Mouse (Mus musculus) intestine, postnatal 0 days (tissue): ENCODE data around the gene Rad51b. TPM values are rescaled to one million over a fixed set of nuclear protein-coding genes. Genes with fewer than 3 reads are reported as not detected.

Source experiments
- ATAC-seq: fragments of 200-750 bp; cut with Nextera tagmentation; 2 replicates; pipeline ENCODE4 v1.8.0; 2017; ENCODE audit warnings: mild to moderate bottlenecking, moderate TSS enrichment, moderate library complexity
- H3K27ac ChIP-seq: fragments of 300-500 bp; sonication (generic); 2 replicates; pipeline ENCODE4 v1.5.1; 2014; ENCODE audit warnings: mild to moderate bottlenecking, low read depth, low read length, moderate library complexity
- H3K27me3 ChIP-seq: fragments of 300-500 bp; sonication (generic); replicated peaks from 2 replicates; pipeline ENCODE4 v1.6.1; 2014; ENCODE audit warnings: low read length, mixed read lengths; ENCODE audit not compliant: control insufficient read depth, insufficient read depth
- H3K36me3 ChIP-seq: fragments of 300-500 bp; sonication (generic); 2 replicates; pipeline ENCODE4 v1.6.1; 2014; ENCODE audit warnings: mild to moderate bottlenecking, moderate library complexity; ENCODE audit not compliant: control insufficient read depth, insufficient read depth
- H3K4me1 ChIP-seq: fragments of 300-500 bp; sonication (generic); replicated peaks from 2 replicates; pipeline ENCODE4 v1.6.1; 2014; ENCODE audit warnings: antibody characterized with exemption, low read length, mixed read lengths; ENCODE audit not compliant: control insufficient read depth, insufficient read depth
- H3K4me2 ChIP-seq: fragments of 300-500 bp; sonication (generic); replicated peaks from 2 replicates; pipeline ENCODE4 v1.6.1; 2014; ENCODE audit warnings: low read depth, mild to moderate bottlenecking, moderate library complexity
- H3K4me3 ChIP-seq: fragments of 300-500 bp; sonication (generic); 2 replicates; pipeline ENCODE4 v1.5.1; 2014; ENCODE audit warnings: low read depth, low read length
- H3K9ac ChIP-seq: fragments of 300-500 bp; sonication (generic); 2 replicates; pipeline ENCODE4 v1.6.1; 2014; ENCODE audit warnings: mild to moderate bottlenecking, low read depth, low read length
- H3K9me3 ChIP-seq: fragments of 300-500 bp; sonication (generic); 2 replicates; pipeline ENCODE4 v1.6.1; 2016; ENCODE audit warnings: mixed run types; ENCODE audit not compliant: control insufficient read depth
- CTCF ChIP-seq: sonication (generic); IDR thresholded peaks from 2 replicates; pipeline ENCODE4 v1.5.1; 2016; ENCODE audit warnings: low read depth, mild to moderate bottlenecking, control low read depth, antibody characterized with exemption, moderate library complexity
- WGBS: fragments of 180-500 bp; shearing (Covaris S2); extraction: QIAGEN DNeasy Blood & Tissue Kit; methylation state at CpG from one replicate; pipeline ENCODE4 v1.1.7; 2014; 5-methylcytosine and 5-hydroxymethylcytosine counted together
- polyA plus RNA-seq: library from polyadenylated mRNA; unstranded; fragments of >200 nt; fragmentation: Nextera tagmentation; extraction: Ambion mirVana; gene quantifications from 2 replicates; pipeline ENCODE4 v1.2.1, GENCODE M21; 2015

The Rad51b gene
- polyA plus RNA-seq, 1 experiment from 2014 or later = 1.9 TPM

DNA sequence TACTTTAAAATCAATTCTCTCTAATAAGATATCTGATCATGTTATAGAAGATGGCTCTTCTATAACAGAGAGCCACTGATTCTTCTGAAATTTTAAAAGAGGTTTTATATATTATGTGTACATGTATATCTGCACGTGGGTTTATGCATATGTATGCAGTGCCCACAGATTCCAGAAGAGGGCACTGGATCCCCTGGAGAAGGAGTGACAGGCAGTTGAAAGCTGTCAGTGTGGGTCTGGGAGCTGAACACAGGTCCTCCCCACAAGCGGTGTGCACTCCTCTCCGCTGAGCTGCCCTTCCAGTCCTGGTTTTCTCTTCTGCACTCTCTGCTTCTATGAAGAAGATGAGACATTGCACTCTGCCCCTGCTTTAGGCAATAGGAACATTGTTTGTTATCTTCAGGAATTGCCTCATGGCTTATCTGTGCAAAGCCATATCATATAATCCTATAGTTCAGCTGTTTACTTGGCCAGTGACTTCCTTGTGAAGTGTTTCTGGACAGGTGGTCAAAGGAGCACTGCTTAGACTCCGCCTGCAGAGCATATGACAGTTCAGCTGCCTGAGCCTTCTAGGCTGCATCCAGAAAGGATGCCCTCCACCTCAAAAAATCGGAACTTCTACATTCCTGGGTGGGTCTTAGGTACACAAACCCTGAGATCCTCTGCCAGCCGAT, 485.5 kb downstream of the Rad51b start:
- Histone ChIP-seq H3K36me3 (no peaks in the 10 kb centered on the region; the same call in 1 of the 2 replicates), H3K4me2 (no peak overlapping the region), H3K27ac (no peak overlapping the region), H3K4me3 (no peak overlapping the region), H3K9ac (no peak overlapping the region), H3K4me1 (peaks cover 7% of the 10 kb centered on the region), H3K27me3 (0 out of 2 replicates have a peak, but pooled peaks cover 3% of the 10 kb centered on the region), H3K9me3 (no peaks in the 10 kb centered on the region)
- TF ChIP-seq CTCF = peak; percentile 51
- peak; percentile 91 for ATAC-seq
- 60% methylated on average over 6 of the region's 6 CpGs for WGBS

GRCm38 (mm10) chr12:79784159-79784558, 487.1 kb downstream of the Rad51b start:
- Histone ChIP-seq H3K4me2 (no peak overlapping the region), H3K9me3 (no peaks in the 10 kb centered on the region), H3K27me3 (no peaks in the 10 kb centered on the region), H3K27ac (no peak overlapping the region), H3K36me3 (no peaks in the 10 kb centered on the region), H3K4me1 (peaks cover 7% of the 10 kb centered on the region), H3K9ac (no peak overlapping the region), H3K4me3 (no peak overlapping the region)
- ATAC-seq = no peak
- TF ChIP-seq CTCF = no peak
- WGBS = 86% methylated on average over 7 of the region's 7 CpGs

GRCm38 (mm10) chr12:79785691-79786090, 488.6 kb downstream of the Rad51b start:
- WGBS = 97% methylated on average over 3 of the region's 3 CpGs
- no peaks in the 10 kb centered on the region for H3K9me3 ChIP-seq
- no peak overlapping the region for H3K4me2 ChIP-seq
- H3K36me3 ChIP-seq = no peaks in the 10 kb centered on the region
- TF ChIP-seq CTCF = no peak
- H3K27me3 ChIP-seq = no peaks in the 10 kb centered on the region
- no peak for ATAC-seq
- H3K9ac ChIP-seq = no peak overlapping the region
- peaks cover 6% of the 10 kb centered on the region for H3K4me1 ChIP-seq
- H3K4me3 ChIP-seq = no peak overlapping the region
- no peak overlapping the region for H3K27ac ChIP-seq

DNA sequence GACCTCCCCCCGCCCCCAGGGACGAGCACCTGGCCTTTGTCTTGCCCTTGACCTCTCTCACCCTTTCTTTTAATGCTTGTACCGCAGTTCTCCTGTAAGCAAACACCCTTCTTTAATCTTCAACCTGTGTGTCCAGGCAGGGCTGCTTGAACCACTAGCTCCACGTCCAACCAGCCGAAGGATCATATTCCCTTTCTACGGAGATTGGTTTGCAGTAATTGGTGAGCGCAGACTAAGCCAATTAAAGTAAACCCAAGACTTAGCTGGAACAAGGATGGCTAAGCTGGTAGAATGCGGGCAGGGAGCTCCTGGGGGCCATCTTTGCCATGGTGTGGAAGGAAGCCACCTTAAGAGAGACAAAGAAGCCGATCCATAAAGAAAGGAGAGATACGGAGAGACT, 490.5 kb downstream of the Rad51b start:
- Histone ChIP-seq H3K27me3 (no peaks in the 10 kb centered on the region), H3K9me3 (no peaks in the 10 kb centered on the region), H3K4me2 (no peak overlapping the region), H3K9ac (no peak overlapping the region), H3K27ac (no peak overlapping the region), H3K36me3 (no peaks in the 10 kb centered on the region), H3K4me1 (no peaks in the 10 kb centered on the region; the same call in 1 of the 2 replicates), H3K4me3 (no peak overlapping the region)
- no peak for ATAC-seq
- TF ChIP-seq CTCF = no peak
- 89% methylated on average over 10 of the region's 10 CpGs for WGBS

DNA sequence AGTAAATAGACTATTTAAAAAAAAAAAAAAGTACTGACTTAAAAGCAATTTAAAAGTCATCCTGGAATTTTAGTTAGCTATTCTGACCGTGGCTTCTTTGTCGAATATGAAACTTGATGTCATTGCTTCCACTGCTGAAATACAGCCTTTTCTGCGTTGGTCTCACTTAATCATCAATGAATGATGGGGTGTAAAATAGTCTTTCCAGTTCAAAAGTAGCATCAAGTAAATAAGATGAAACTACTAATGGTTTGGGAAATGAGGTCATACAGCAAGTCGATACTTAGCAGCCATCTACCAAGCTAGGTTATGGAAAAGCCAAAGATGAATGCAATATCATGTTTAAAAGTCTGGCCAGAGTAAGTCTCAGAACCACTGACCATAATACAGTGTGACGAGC, 491.3 kb downstream of the Rad51b start:
- Histone ChIP-seq H3K36me3 (no peaks in the 10 kb centered on the region), H3K4me3 (no peak overlapping the region), H3K9ac (no peak overlapping the region), H3K9me3 (no peaks in the 10 kb centered on the region), H3K4me1 (no peaks in the 10 kb centered on the region; the same call in 1 of the 2 replicates), H3K27ac (no peak overlapping the region), H3K4me2 (no peak overlapping the region), H3K27me3 (no peaks in the 10 kb centered on the region)
- WGBS = 90% methylated on average over 5 of the region's 5 CpGs
- ATAC-seq = no peak
- TF ChIP-seq CTCF = no peak

DNA sequence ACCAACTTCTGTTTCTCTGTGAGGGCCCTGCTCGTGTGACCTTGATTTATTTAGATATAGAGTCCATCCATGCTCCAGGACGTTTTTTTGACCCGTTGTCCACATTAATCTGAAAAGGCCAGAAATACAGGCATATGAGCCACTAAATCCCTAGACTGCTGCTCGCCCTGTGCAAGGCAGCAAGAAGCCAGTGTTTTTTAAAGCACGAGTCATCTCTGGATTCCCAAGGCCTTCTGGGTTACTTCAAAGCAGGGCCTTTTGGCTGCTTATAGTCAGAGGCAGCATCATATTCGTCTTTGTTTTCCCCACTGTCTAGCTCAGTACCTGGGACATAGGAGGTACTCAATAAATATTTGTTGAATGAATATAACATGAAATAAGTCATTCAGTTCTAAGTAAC, 492.4 kb downstream of the Rad51b start:
- TF ChIP-seq CTCF = no peak
- no peak overlapping the region for H3K27ac ChIP-seq
- no peaks in the 10 kb centered on the region for H3K4me1 ChIP-seq
- no peaks in the 10 kb centered on the region for H3K36me3 ChIP-seq
- no peak for ATAC-seq
- no peak overlapping the region for H3K4me2 ChIP-seq
- no peak overlapping the region for H3K4me3 ChIP-seq
- H3K9me3 ChIP-seq = no peaks in the 10 kb centered on the region
- WGBS = 66% methylated on average over 6 of the region's 6 CpGs
- H3K9ac ChIP-seq = no peak overlapping the region
- no peaks in the 10 kb centered on the region for H3K27me3 ChIP-seq
